Mouse (Mus musculus) left cerebral cortex, postnatal 4 days (tissue): ENCODE data around the gene Diaph2. TPM values are rescaled to one million over a fixed set of nuclear protein-coding genes. Genes with fewer than 3 reads are reported as not detected.
"Not testable (repeated sequence)": the region's sequence is repeated elsewhere in the genome, so short reads cannot be mapped to it uniquely, and the experiment has no call there.

Experiments
- DNase-seq: peaks from one replicate; pipeline ENCODE4 v3.0.0-alpha.2; 2022
- intact Hi-C: fragments of 180-260 bp; cut with DNase I; formaldehyde crosslinking; loops from one replicate; pipeline ENCODE4 v1.15.1; 2025
- total RNA-seq, 2 experiments: library from RNA; stranded (reverse); gene quantifications; 2 replicates each; pipeline ENCODE4 v1.2.3; 2021

Diaph2 gene
- total RNA-seq, 2 experiments from 2014 or later = 13.6 to 14.9 TPM

- no peak for DNase-seq
- intact Hi-C loops = no loop called here
Observed at GRCm38 (mm10) chrX:130253664-130254063, 504.1 kb downstream of the Diaph2 start.

- intact Hi-C loops = no loop called here
- no peak for DNase-seq
Observed at GRCm38 (mm10) chrX:130265707-130266106, 516.2 kb downstream of the Diaph2 start.

- intact Hi-C loops = no loop called here
Observed at GRCm38 (mm10) chrX:130279144-130279543, 529.6 kb downstream of the Diaph2 start.

GRCm38 (mm10) chrX:130281484-130281883 is 531.9 kb downstream of the Diaph2 start:
- intact Hi-C loops = no loop called here
- DNase-seq = no peak

More at GRCm38 (mm10) chrX:130279144-130279543, 529.6 kb downstream of the Diaph2 start:
- DNase-seq = no peak

- DNase-seq = no peak
- intact Hi-C loops = no loop called here
Observed at GRCm38 (mm10) chrX:130287032-130287431, 537.5 kb downstream of the Diaph2 start.

- intact Hi-C loops = no loop called here
- DNase-seq = no peak
Observed at GRCm38 (mm10) chrX:130289775-130290174, 540.2 kb downstream of the Diaph2 start.

GRCm38 (mm10) chrX:130350808-130351435 is 601.4 kb downstream of the Diaph2 start:
- intact Hi-C loops = no loop called here
- no peak for DNase-seq

- no peak for DNase-seq
- intact Hi-C loops = no loop called here
Observed at GRCm38 (mm10) chrX:130351480-130351879, 601.9 kb downstream of the Diaph2 start.

- no peak for DNase-seq
- intact Hi-C loops = no loop called here
Observed at GRCm38 (mm10) chrX:130393508-130394145, 644.1 kb downstream of the Diaph2 start.

GRCm38 (mm10) chrX:130403214-130403613 is 653.7 kb downstream of the Diaph2 start:
- intact Hi-C loops = no loop called here
- no peak for DNase-seq

GRCm38 (mm10) chrX:130407471-130407870 is 657.9 kb downstream of the Diaph2 start:
- intact Hi-C loops, DNase-seq: not testable (repeated sequence)

- DNase-seq = no peak
- intact Hi-C loops = no loop called here
Observed at GRCm38 (mm10) chrX:130408985-130409384, 659.4 kb downstream of the Diaph2 start.

GRCm38 (mm10) chrX:130423134-130423533 is 673.6 kb downstream of the Diaph2 start:
- intact Hi-C loops = no loop called here
- DNase-seq = no peak

- intact Hi-C loops = no loop called here
- DNase-seq = no peak
Observed at GRCm38 (mm10) chrX:130451822-130452487, 702.4 kb downstream of the Diaph2 start.

- intact Hi-C loops = no loop called here
- no peak for DNase-seq
Observed at GRCm38 (mm10) chrX:130452488-130452823, 702.9 kb downstream of the Diaph2 start.

GRCm38 (mm10) chrX:130473133-130473532 is 723.6 kb downstream of the Diaph2 start:
- intact Hi-C loops = no loop called here
- no peak for DNase-seq

- DNase-seq = no peak
- intact Hi-C loops = no loop called here
Observed at GRCm38 (mm10) chrX:130480877-130481276, 731.3 kb downstream of the Diaph2 start.

- peak; percentile 5 for DNase-seq
- intact Hi-C loops = no loop called here
Observed at GRCm38 (mm10) chrX:130502680-130503464, 753.3 kb downstream of the Diaph2 start.

GRCm38 (mm10) chrX:130503465-130503860 is 753.9 kb downstream of the Diaph2 start:
- intact Hi-C loops = no loop called here
- DNase-seq = no peak

- no peak for DNase-seq
- intact Hi-C loops = no loop called here
Observed at GRCm38 (mm10) chrX:130505626-130506025, 756.1 kb downstream of the Diaph2 start.
